Mouse (Mus musculus) forebrain, embryonic 16.5 days (tissue): ENCODE results near the gene Dao. TPM values are rescaled to one million over a fixed set of nuclear protein-coding genes. Genes with fewer than 3 reads are reported as not detected.

Source experiments
- ATAC-seq: fragments of 200-750 bp; cut with Nextera tagmentation; 2 replicates; pipeline ENCODE4 v1.8.0; 2017; ENCODE audit warnings: mild to moderate bottlenecking, moderate library complexity
- H3K27ac ChIP-seq: fragments of 300-500 bp; sonication (generic); 2 replicates; pipeline ENCODE4 v1.5.1; 2014; ENCODE audit warnings: low read length, control low read depth
- H3K27me3 ChIP-seq: fragments of 300-500 bp; sonication (generic); replicated peaks from 2 replicates; pipeline ENCODE4 v1.6.1; 2014; ENCODE audit warnings: low read length; ENCODE audit not compliant: control insufficient read depth, insufficient read depth
- H3K36me3 ChIP-seq: fragments of 300-500 bp; sonication (generic); 2 replicates; pipeline ENCODE4 v1.6.1; 2014; ENCODE audit not compliant: control insufficient read depth, insufficient read depth
- H3K4me1 ChIP-seq: fragments of 300-500 bp; sonication (generic); replicated peaks from 2 replicates; pipeline ENCODE4 v1.6.1; 2014; ENCODE audit warnings: low read length; ENCODE audit not compliant: control insufficient read depth, insufficient read depth
- H3K4me2 ChIP-seq: fragments of 300-500 bp; sonication (generic); 2 replicates; pipeline ENCODE4 v1.6.1; 2014; ENCODE audit warnings: mild to moderate bottlenecking, low read length, control low read depth
- H3K4me3 ChIP-seq: fragments of 300-500 bp; sonication (generic); replicated peaks from 2 replicates; pipeline ENCODE4 v1.5.1; 2014; ENCODE audit warnings: mild to moderate bottlenecking, low read length, control low read depth
- H3K9ac ChIP-seq: fragments of 300-500 bp; sonication (generic); replicated peaks from 2 replicates; pipeline ENCODE4 v1.6.1; 2014; ENCODE audit warnings: low read depth, low read length, control low read depth
- H3K9me3 ChIP-seq: fragments of 300-500 bp; sonication (generic); 2 replicates; pipeline ENCODE4 v1.6.1; 2016; ENCODE audit warnings: low read length; ENCODE audit not compliant: control insufficient read depth
- WGBS: fragments of 180-500 bp; shearing (Covaris S2); extraction: QIAGEN DNeasy Blood & Tissue Kit; methylation state at CpG from one replicate; pipeline ENCODE4 v1.1.7; 2014; 5-methylcytosine and 5-hydroxymethylcytosine counted together
- polyA plus RNA-seq: library from polyadenylated mRNA; unstranded; fragments of >200 nt; fragmentation: Nextera tagmentation; extraction: Ambion mirVana; gene quantifications from 2 replicates; pipeline ENCODE4 v1.2.1, GENCODE M21; 2015

Dao gene
- polyA plus RNA-seq, 1 experiment from 2014 or later = not detected

DNA sequence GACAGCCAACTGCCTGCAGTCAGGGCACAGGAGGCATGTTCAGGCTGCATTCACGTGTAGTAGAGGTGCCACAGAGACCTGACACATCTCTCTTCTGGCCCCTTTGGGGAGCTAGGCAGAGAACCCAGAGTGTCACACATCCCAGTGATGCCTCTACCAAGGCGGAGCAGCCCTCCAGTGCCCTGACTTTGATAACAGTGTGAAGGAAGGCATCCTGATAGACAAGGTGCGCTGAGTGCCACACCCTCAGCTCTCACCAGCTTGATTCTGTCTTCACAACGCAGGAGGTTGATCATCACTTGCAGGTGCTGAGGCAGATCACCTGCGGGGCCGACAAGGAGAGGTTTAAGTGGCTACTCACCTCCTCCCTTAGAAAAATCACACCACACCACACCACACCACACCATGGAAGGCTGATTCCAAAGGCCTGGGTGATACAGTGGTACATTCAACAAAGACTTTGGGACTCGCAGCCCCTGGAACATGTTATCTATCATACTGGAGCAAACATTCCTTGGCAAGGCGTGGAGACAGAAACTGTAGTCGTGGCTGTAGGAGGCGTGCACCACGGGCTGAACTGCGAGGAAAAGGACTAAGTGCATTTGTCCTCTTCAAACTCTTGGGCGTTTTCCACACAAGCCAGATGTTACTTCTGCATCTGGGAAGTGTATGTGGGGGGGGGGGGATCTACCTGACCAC, 36.9 kb upstream of the Dao start:
- no peak for ATAC-seq
- Histone ChIP-seq H3K4me2 (no peak overlapping the region), H3K4me3 (no peak overlapping the region)

DNA sequence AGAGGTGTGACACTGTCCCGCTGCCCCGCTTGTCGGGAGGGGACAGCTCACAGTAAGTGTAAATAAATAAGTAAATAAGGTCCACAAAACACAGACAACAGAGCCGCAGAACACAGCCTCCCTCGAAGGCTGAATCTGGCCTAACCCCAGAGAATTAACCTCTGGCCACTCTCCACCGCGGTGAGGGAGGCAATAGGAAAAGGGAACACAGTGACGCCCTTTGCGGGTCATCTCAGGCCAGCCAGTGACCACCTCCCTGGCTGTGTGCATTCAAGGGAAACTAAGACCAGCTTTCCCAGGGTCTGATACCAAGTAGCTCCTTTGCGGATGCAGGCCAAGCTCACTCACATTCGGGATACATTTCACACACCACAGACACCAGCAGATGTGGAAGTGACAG, 35.1 kb upstream of the Dao start:
- Histone ChIP-seq H3K36me3 (peaks cover 15% of the 10 kb centered on the region), H3K9me3 (no peaks in the 10 kb centered on the region), H3K9ac (no peak overlapping the region), H3K27ac (no peak overlapping the region), H3K4me3 (no peak overlapping the region), H3K27me3 (no peaks in the 10 kb centered on the region), H3K4me1 (peaks cover 11% of the 10 kb centered on the region), H3K4me2 (no peak overlapping the region)
- WGBS = 66% methylated on average over 11 of the region's 11 CpGs
- no peak for ATAC-seq

More for the DNA sequence above, 36.9 kb upstream of the Dao start:
- no peak overlapping the region for H3K9ac ChIP-seq
- H3K27ac ChIP-seq = no peak overlapping the region
- peaks cover 15% of the 10 kb centered on the region for H3K36me3 ChIP-seq
- WGBS = 93% methylated on average over 13 of the region's 13 CpGs
- no peaks in the 10 kb centered on the region for H3K9me3 ChIP-seq
- H3K4me1 ChIP-seq = no peaks in the 10 kb centered on the region
- H3K27me3 ChIP-seq = no peaks in the 10 kb centered on the region

DNA sequence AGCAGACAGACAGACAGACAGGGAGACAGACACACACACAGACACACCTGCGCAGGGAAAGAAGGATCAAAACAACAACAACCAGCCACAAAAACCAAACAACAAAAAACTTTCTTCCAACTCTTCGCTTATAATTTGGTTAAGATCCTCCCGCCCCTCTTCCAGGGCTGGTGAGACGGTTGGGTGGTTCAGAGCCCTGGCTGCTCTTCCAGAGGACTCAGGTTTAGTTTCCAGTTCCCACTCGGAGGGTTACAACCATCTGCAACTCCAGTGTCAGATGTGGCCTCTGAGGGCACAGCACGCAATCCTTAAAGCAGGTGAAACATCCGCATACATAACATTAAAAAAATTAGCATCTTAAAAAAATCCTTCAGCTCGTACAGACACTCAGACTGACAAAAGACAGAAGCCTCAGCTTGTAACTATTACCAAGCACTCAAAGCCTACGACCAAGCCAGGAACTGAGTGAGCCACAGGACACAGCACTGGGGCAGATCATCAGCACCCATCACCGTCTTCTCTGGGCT, 32.0 kb upstream of the Dao start:
- ATAC-seq = no peak
- no peak overlapping the region for H3K4me2 ChIP-seq
- no peak overlapping the region for H3K27ac ChIP-seq
- peaks cover 24% of the 10 kb centered on the region for H3K4me1 ChIP-seq
- H3K4me3 ChIP-seq = no peak overlapping the region
- peaks cover 4% of the 10 kb centered on the region for H3K36me3 ChIP-seq
- H3K9me3 ChIP-seq = no peaks in the 10 kb centered on the region
- H3K27me3 ChIP-seq = no peaks in the 10 kb centered on the region
- 79% methylated on average over 10 of the region's 10 CpGs for WGBS
- no peak overlapping the region for H3K9ac ChIP-seq

DNA sequence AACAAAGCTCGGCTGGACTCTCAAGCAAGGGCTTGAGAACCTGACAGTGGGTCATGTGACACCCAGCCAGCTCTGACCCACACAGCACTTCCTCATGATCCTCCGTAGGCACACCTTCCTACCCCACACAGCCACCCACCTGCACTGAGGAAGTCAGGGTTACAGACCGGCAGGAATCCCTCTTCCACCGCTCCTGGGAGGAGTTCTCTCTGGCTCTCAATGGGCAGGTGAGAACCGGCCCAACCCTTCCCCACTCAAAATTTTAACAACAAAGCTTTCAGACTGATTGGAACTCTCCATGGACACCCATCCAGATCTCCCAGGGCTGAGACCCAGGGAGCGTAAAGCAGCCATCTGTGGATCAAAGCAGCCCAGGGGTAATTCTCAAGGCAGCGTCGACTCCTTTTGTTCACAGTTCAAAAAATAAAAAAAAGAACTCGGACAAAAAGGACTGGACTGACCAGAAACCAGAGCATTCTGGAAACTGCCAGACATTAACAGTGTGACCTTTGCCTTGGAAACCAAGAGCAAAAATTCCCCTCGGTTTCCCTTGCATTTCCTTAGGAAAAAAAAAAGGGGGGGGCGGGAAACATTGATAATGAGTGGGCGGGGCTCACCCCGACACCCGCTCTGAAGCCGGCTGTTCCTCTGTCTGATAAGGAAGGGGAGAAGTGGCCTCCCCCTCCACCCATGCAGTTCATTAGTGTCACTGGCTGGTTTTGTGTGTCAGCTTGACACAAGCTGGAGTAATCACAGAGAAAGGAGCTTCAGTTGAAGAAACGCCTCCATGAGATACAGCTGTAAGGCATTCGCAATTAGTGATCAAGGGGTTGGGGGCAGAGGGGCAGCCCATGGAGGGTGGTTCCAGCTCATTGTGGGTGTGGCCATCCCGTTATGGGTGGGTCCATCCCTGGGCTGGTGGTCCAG, 30.7 kb upstream of the Dao start:
- Histone ChIP-seq H3K9ac (peak overlapping the region; percentile 15), H3K9me3 (no peaks in the 10 kb centered on the region), H3K4me3 (peak overlapping the region; percentile 3), H3K4me1 (peaks cover 24% of the 10 kb centered on the region), H3K36me3 (no peaks in the 10 kb centered on the region; the same call in 1 of the 2 replicates), H3K4me2 (peak overlapping the region; percentile 37), H3K27me3 (no peaks in the 10 kb centered on the region), H3K27ac (peak overlapping the region; percentile 48)
- WGBS = 11% methylated on average over 18 of the region's 18 CpGs
- peak; percentile 84 for ATAC-seq

DNA sequence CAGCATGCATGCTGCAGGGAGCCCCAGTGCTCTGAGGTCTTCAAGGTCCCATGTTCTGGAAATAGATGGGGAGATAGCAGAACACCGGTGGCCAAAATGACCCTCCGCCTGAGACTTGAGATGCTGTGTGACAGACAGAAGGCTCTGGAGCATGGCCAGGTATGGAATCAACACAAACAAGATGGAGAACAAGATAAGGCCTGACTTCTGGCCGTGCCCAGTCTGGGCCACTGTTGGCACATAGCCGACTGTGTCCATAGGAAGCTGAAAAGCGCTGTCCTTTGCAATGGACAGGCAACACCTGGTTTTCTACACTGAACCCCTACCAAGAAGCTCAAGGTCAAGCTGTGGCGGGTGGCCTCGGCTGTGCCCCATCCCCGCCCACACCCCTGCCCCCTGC, 29.7 kb upstream of the Dao start:
- WGBS = 86% methylated on average over 8 of the region's 8 CpGs
- Histone ChIP-seq H3K27ac (0 out of 2 replicates have a peak overlapping the region, but pooled peaks have one; percentile 14), H3K4me3 (no peak overlapping the region), H3K4me2 (no peak overlapping the region), H3K27me3 (no peaks in the 10 kb centered on the region), H3K9ac (no peak overlapping the region), H3K9me3 (no peaks in the 10 kb centered on the region), H3K36me3 (no peaks in the 10 kb centered on the region; the same call in 1 of the 2 replicates), H3K4me1 (peaks cover 24% of the 10 kb centered on the region)
- no peak for ATAC-seq

DNA sequence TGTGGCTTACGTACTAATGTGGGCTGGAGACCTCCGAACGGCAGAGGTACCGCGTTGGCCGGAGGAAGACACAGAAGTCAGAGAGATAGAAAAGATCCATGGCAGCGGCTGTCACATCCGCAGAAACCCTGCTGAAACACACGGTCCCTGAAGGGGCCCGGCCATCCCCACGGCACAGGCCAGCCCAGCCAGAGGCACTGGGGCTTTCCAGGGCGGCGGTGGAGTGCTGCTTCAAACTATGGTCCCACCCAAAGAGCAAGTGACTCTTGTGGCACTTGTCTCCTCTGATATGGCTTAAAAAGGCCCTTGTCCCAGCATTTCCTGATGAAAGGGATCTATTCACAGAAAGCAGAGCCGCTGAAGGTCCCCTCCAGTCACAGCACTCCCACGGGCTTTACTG, 28.9 kb upstream of the Dao start:
- Histone ChIP-seq H3K4me1 (peaks cover 24% of the 10 kb centered on the region), H3K27me3 (no peaks in the 10 kb centered on the region), H3K4me3 (no peak overlapping the region), H3K36me3 (no peaks in the 10 kb centered on the region; the same call in 1 of the 2 replicates), H3K4me2 (no peak overlapping the region), H3K27ac (no peak overlapping the region), H3K9ac (no peak overlapping the region), H3K9me3 (no peaks in the 10 kb centered on the region)
- 65% methylated on average over 15 of the region's 15 CpGs for WGBS
- ATAC-seq = no peak

DNA sequence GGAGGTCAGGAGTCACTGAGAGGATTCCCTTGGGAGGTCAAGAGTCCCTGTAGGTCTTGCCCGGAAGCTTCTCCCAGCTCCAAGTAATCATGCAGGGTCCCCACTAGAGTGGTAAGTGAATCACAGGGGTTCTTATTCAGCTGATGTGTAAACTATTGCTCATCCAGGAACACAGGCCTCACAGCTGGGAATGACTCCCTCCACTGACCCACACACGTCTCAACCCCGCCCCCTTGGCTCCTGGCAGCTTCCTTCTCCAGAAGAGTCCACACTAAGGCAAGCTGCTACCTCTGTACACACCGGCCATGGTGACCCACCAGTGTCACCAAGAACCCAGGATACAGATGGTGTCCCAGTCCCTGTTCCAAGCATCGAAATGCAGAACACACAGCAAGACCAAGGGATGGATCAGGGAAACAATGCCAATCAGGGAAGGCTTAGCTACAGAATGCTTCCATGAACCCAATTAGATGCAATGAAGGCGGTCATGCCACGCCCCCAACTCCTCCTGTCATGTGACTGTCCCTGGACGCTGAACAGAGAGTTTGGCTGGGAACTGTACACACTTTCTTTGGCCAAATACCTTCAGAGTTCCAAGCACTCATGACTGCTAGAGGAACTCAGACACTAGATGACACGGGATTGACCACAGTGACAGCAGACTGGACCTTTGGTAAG, 27.8 kb upstream of the Dao start:
- Histone ChIP-seq H3K9me3 (no peaks in the 10 kb centered on the region), H3K4me2 (no peak overlapping the region), H3K9ac (no peak overlapping the region), H3K36me3 (no peaks in the 10 kb centered on the region), H3K4me3 (no peak overlapping the region), H3K27ac (no peak overlapping the region), H3K27me3 (no peaks in the 10 kb centered on the region), H3K4me1 (peaks cover 24% of the 10 kb centered on the region)
- ATAC-seq = no peak
- WGBS = 56% methylated on average over 9 of the region's 9 CpGs

DNA sequence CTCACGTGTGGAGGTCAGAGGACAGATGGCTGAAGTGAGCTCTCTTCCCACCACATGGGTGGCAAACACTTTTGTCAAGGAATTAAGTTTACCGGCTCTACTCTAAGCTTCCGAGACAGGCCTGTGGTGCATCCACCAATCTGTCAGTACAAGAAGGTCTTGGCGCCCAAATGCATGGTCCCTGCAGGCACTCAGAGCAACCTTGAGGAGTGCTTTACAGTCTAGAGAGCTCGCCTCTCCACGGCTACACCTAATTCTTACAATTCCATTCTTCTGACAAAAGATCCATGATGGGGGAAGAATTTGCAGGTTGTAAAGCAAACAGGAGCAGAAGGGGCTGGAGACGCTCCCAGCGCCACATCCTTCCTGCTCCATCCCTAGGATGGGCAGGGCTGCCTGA, 26.9 kb upstream of the Dao start:
- Histone ChIP-seq H3K4me1 (peaks cover 24% of the 10 kb centered on the region), H3K9ac (no peak overlapping the region), H3K9me3 (no peaks in the 10 kb centered on the region), H3K4me3 (no peak overlapping the region), H3K36me3 (no peaks in the 10 kb centered on the region), H3K4me2 (no peak overlapping the region), H3K27me3 (no peaks in the 10 kb centered on the region), H3K27ac (no peak overlapping the region)
- 89% methylated on average over 8 of the region's 8 CpGs for WGBS
- no peak for ATAC-seq

DNA sequence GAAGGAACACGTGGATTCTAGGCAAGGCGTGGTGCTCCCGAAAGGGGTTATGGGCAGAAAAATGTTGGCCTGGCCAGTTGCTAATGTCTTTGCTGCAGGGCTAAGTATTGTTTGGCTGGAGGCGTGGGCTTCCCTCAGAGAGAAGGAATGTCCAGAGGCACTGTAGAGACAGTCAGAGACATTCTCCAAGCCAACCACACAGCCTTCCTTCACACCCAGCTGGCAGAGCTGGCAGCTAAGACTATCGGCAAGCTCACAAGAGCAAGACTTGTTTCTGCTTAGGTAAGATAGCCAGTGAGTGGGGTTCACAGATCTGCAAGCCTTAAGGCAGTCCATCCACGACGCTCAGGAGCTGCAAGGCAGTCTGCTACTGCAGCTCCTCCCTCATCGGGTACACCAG, 26.2 kb upstream of the Dao start:
- Histone ChIP-seq H3K27me3 (no peaks in the 10 kb centered on the region), H3K4me3 (no peak overlapping the region), H3K4me1 (peaks cover 22% of the 10 kb centered on the region), H3K27ac (no peak overlapping the region), H3K36me3 (no peaks in the 10 kb centered on the region), H3K4me2 (no peak overlapping the region), H3K9me3 (no peaks in the 10 kb centered on the region), H3K9ac (no peak overlapping the region)
- 81% methylated on average over 8 of the region's 8 CpGs for WGBS
- no peak for ATAC-seq
